Mouse (Mus musculus) thymus, adult 2 months (tissue): ENCODE measurements around the gene Hist1h3f. TPM values are rescaled to one million over a fixed set of nuclear protein-coding genes. Genes with fewer than 3 reads are reported as not detected.
A peak's percentile ranks its signal among the peaks of the same experiment; 100 is the strongest.

ENCODE experiments used
- DNase-seq: peaks from one replicate; pipeline ENCODE4 v3.0.0; 2021
- H3K27ac ChIP-seq: fragments of 200-500 bp; 2 replicates; pipeline ENCODE4 v1.5.1; 2012; ENCODE audit warnings: low read length, control low read depth; ENCODE audit not compliant: control insufficient read depth, insufficient read depth
- H3K27me3 ChIP-seq: fragments of 200-500 bp; 2 replicates; pipeline ENCODE4 v1.6.1; 2012; ENCODE audit warnings: mild to moderate bottlenecking, low read length, moderate library complexity, mixed read lengths; ENCODE audit not compliant: control insufficient read depth, insufficient read depth
- H3K36me3 ChIP-seq: fragments of 200-500 bp; 2 replicates; pipeline ENCODE4 v1.6.1; 2012; ENCODE audit warnings: mild to moderate bottlenecking, low read length, moderate library complexity; ENCODE audit not compliant: control insufficient read depth, insufficient read depth
- H3K4me1 ChIP-seq: fragments of 200-500 bp; replicated peaks from 2 replicates; pipeline ENCODE4 v1.6.1; 2012; ENCODE audit warnings: low read length; ENCODE audit not compliant: control insufficient read depth, insufficient read depth
- H3K4me3 ChIP-seq: fragments of 200-500 bp; 2 replicates; pipeline ENCODE4 v1.5.1; 2012; ENCODE audit warnings: mild to moderate bottlenecking, low read length, control low read depth, moderate library complexity; ENCODE audit not compliant: control insufficient read depth, insufficient read depth
- CTCF ChIP-seq: fragments of 200-500 bp; IDR thresholded peaks from 2 replicates; pipeline ENCODE4 v1.5.1; 2012; ENCODE audit warnings: mild to moderate bottlenecking, control low read depth, low read length, moderate library complexity, borderline replicate concordance; ENCODE audit not compliant: control insufficient read depth, poor library complexity, insufficient read depth; ENCODE audit errors: extremely low read depth
- POLR2A ChIP-seq: fragments of 200-500 bp; IDR thresholded peaks from 2 replicates; pipeline ENCODE4 v1.6.1; 2012; ENCODE audit warnings: mild to moderate bottlenecking, low read length, control low read depth, moderate library complexity; ENCODE audit not compliant: control insufficient read depth, poor library complexity, insufficient read depth; ENCODE audit errors: extremely low read depth
- WGBS: fragments of 180-500 bp; shearing (Covaris S2); methylation state at CpG from one replicate; pipeline ENCODE4 v1.1.7; 2018; 5-methylcytosine and 5-hydroxymethylcytosine counted together
- polyA plus RNA-seq: library from polyadenylated mRNA; depleted of rRNA; stranded (reverse); fragments of >200 nt; gene quantifications from 2 replicates; pipeline ENCODE4 v1.2.3, GENCODE M21; 2012

Gene Hist1h3f
- polyA plus RNA-seq, 1 experiment: 72.3 TPM

GRCm38 (mm10) chr13:23517603-23518294 is 26.1 kb upstream of the Hist1h3f start:
- H3K27me3 ChIP-seq: no peaks in the 10 kb centered on the region
- peak; percentile 90 for DNase-seq
- H3K4me1 ChIP-seq: peaks cover 2% of the 10 kb centered on the region
- H3K36me3 ChIP-seq: no peaks in the 10 kb centered on the region
- peak overlapping the region; percentile 60 for H3K4me3 ChIP-seq
- TF ChIP-seq CTCF (no peak), POLR2A (no peak)
- WGBS: under 1% methylated on average over 27 of the region's 27 CpGs
- no peak overlapping the region; the same call in 1 of the 2 replicates for H3K27ac ChIP-seq

GRCm38 (mm10) chr13:23518295-23518603 is 25.6 kb upstream of the Hist1h3f start:
- Histone ChIP-seq H3K27ac (no peak overlapping the region), H3K4me3 (no peak overlapping the region), H3K4me1 (peaks cover 2% of the 10 kb centered on the region), H3K36me3 (no peaks in the 10 kb centered on the region), H3K27me3 (no peaks in the 10 kb centered on the region)
- WGBS: under 1% methylated on average over 6 of the region's 6 CpGs
- no peak for DNase-seq
- TF ChIP-seq POLR2A (no peak), CTCF (no peak)

GRCm38 (mm10) chr13:23518885-23519284 is 25.0 kb upstream of the Hist1h3f start:
- Histone ChIP-seq H3K27me3 (no peaks in the 10 kb centered on the region), H3K36me3 (no peaks in the 10 kb centered on the region), H3K27ac (no peak overlapping the region), H3K4me3 (no peak overlapping the region), H3K4me1 (peaks cover 2% of the 10 kb centered on the region)
- no peak for TF ChIP-seq CTCF
- TF ChIP-seq POLR2A: no peak
- WGBS: 0% methylated on average over 6 of the region's 6 CpGs
- DNase-seq: peak; percentile 83

- 2% methylated on average over 10 of the region's 10 CpGs for WGBS
Measured at GRCm38 (mm10) chr13:23519416-23519815, 24.4 kb upstream of the Hist1h3f start.

GRCm38 (mm10) chr13:23521703-23522102 is 22.1 kb upstream of the Hist1h3f start:
- no peaks in the 10 kb centered on the region for H3K36me3 ChIP-seq
- H3K4me1 ChIP-seq: peaks cover 2% of the 10 kb centered on the region
- WGBS: 2% methylated on average over 14 of the region's 14 CpGs
- TF ChIP-seq POLR2A (no peak), CTCF (no peak)
- DNase-seq: peak; percentile 88
- H3K27me3 ChIP-seq: no peaks in the 10 kb centered on the region
- no peak overlapping the region for H3K27ac ChIP-seq
- no peak overlapping the region for H3K4me3 ChIP-seq

More at GRCm38 (mm10) chr13:23519416-23519815, 24.4 kb upstream of the Hist1h3f start:
- Histone ChIP-seq H3K4me1 (peaks cover 2% of the 10 kb centered on the region), H3K27me3 (no peaks in the 10 kb centered on the region), H3K27ac (no peak overlapping the region), H3K36me3 (no peaks in the 10 kb centered on the region), H3K4me3 (no peak overlapping the region)
- DNase-seq: peak; percentile 75
- no peak for TF ChIP-seq POLR2A
- no peak for TF ChIP-seq CTCF

- H3K27ac ChIP-seq: no peak overlapping the region
- H3K4me1 ChIP-seq: peaks cover 2% of the 10 kb centered on the region
- H3K27me3 ChIP-seq: no peaks in the 10 kb centered on the region
- no peak overlapping the region for H3K4me3 ChIP-seq
- WGBS: 64% methylated on average over 5 of the region's 5 CpGs
- no peak for DNase-seq
- TF ChIP-seq POLR2A (no peak), CTCF (no peak)
- H3K36me3 ChIP-seq: no peaks in the 10 kb centered on the region
Measured at GRCm38 (mm10) chr13:23523976-23524375, 19.9 kb upstream of the Hist1h3f start.
